Mouse (Mus musculus): ENCODE measurements at regions not wholly inside any gene's neighbourhood (a gene's known extent, or its start where the extent isn't known, plus 50 kb on each side); places are given as distances from the start of the nearest gene placed in this dataset.

- Histone ChIP-seq H3K36me3 (ENCODE audit: control insufficient read depth, insufficient read depth, low read length) (no peaks in the 10 kb centered on the region), H3K27ac (replicated peaks; ENCODE audit: low read depth, low read length) (no peak overlapping the region), H3K4me2 (replicated peaks; ENCODE audit: low read depth, low read length, severe bottlenecking) (no peak overlapping the region), H3K4me1 (ENCODE audit: control insufficient read depth, insufficient read depth, low read length) (no peaks in the 10 kb centered on the region), H3K27me3 (ENCODE audit: control insufficient read depth, insufficient read depth, low read length) (no peaks in the 10 kb centered on the region), H3K9me3 (ENCODE audit: control insufficient read depth, low read length) (no peaks in the 10 kb centered on the region), H3K9ac (ENCODE audit: low read depth, low read length, severe bottlenecking) (no peak overlapping the region), H3K4me3 (replicated peaks; ENCODE audit: low read length) (no peak overlapping the region)
- no peak for TF ChIP-seq POLR2A (IDR thresholded peaks at IDR 0.05; ENCODE audit: borderline replicate concordance, extremely low read depth, insufficient read depth, insufficient read length)
- WGBS = 38% methylated on average over 13 of the region's 13 CpGs
- no peak; the same call in 1 of the 2 replicates for ATAC-seq (ENCODE audit: low FRiP score, low read depth)
- DNase-seq (ENCODE audit: low spot score) = peak; percentile 50
Observed at GRCm38 (mm10) chr8:27677143-27678106, 230.0 kb downstream of the Poteg start.

- H3K4me1 ChIP-seq (ENCODE audit: control insufficient read depth, insufficient read depth, low read length) = no peaks in the 10 kb centered on the region
Observed at GRCm38 (mm10) chr8:27679164-27679563, 231.7 kb downstream of the Poteg start.

GRCm38 (mm10) chr8:27721988-27722387, 274.5 kb downstream of the Poteg start:
- no peaks in the 10 kb centered on the region for H3K36me3 ChIP-seq (ENCODE audit: control insufficient read depth, insufficient read depth, low read length)
- H3K27ac ChIP-seq (replicated peaks; ENCODE audit: low read depth, low read length) = no peak overlapping the region
- no peak for ATAC-seq (ENCODE audit: low FRiP score, low read depth)
- no peaks in the 10 kb centered on the region for H3K9me3 ChIP-seq (ENCODE audit: control insufficient read depth, low read length)
- no peaks in the 10 kb centered on the region for H3K27me3 ChIP-seq (ENCODE audit: control insufficient read depth, insufficient read depth, low read length)
- no peaks in the 10 kb centered on the region for H3K4me1 ChIP-seq (ENCODE audit: control insufficient read depth, insufficient read depth, low read length)
- no peak for DNase-seq (ENCODE audit: low spot score)
- WGBS = 81% methylated on average over 6 of the region's 6 CpGs
- TF ChIP-seq POLR2A (IDR thresholded peaks at IDR 0.05; ENCODE audit: borderline replicate concordance, extremely low read depth, insufficient read depth, insufficient read length) = no peak
- no peak overlapping the region for H3K9ac ChIP-seq (ENCODE audit: low read depth, low read length, severe bottlenecking)
- no peak overlapping the region for H3K4me3 ChIP-seq (replicated peaks; ENCODE audit: low read length)
- H3K4me2 ChIP-seq (replicated peaks; ENCODE audit: low read depth, low read length, severe bottlenecking) = no peak overlapping the region

More at GRCm38 (mm10) chr8:27679164-27679563, 231.7 kb downstream of the Poteg start:
- peak; percentile 76; the same call in 1 of the 2 replicates for ATAC-seq (ENCODE audit: low FRiP score, low read depth)
- Histone ChIP-seq H3K27ac (replicated peaks; ENCODE audit: low read depth, low read length) (no peak overlapping the region), H3K4me3 (replicated peaks; ENCODE audit: low read length) (no peak overlapping the region), H3K9me3 (ENCODE audit: control insufficient read depth, low read length) (no peaks in the 10 kb centered on the region), H3K27me3 (ENCODE audit: control insufficient read depth, insufficient read depth, low read length) (no peaks in the 10 kb centered on the region), H3K9ac (ENCODE audit: low read depth, low read length, severe bottlenecking) (no peak overlapping the region), H3K36me3 (ENCODE audit: control insufficient read depth, insufficient read depth, low read length) (no peaks in the 10 kb centered on the region), H3K4me2 (replicated peaks; ENCODE audit: low read depth, low read length, severe bottlenecking) (no peak overlapping the region)
- peak; percentile 85 for DNase-seq (ENCODE audit: low spot score)
- TF ChIP-seq POLR2A (IDR thresholded peaks at IDR 0.05; ENCODE audit: borderline replicate concordance, extremely low read depth, insufficient read depth, insufficient read length) = no peak
- 6% methylated on average over 2 of the region's 2 CpGs for WGBS

GRCm38 (mm10) chr8:27770296-27770695, 322.8 kb downstream of the Poteg start:
- Histone ChIP-seq H3K4me2 (replicated peaks; ENCODE audit: low read depth, low read length, severe bottlenecking) (no peak overlapping the region), H3K9me3 (ENCODE audit: control insufficient read depth, low read length) (no peaks in the 10 kb centered on the region), H3K9ac (ENCODE audit: low read depth, low read length, severe bottlenecking) (no peak overlapping the region), H3K27me3 (ENCODE audit: control insufficient read depth, insufficient read depth, low read length) (no peaks in the 10 kb centered on the region), H3K4me1 (ENCODE audit: control insufficient read depth, insufficient read depth, low read length) (no peaks in the 10 kb centered on the region), H3K27ac (replicated peaks; ENCODE audit: low read depth, low read length) (no peak overlapping the region), H3K4me3 (replicated peaks; ENCODE audit: low read length) (no peak overlapping the region), H3K36me3 (ENCODE audit: control insufficient read depth, insufficient read depth, low read length) (no peaks in the 10 kb centered on the region)
- TF ChIP-seq POLR2A (IDR thresholded peaks at IDR 0.05; ENCODE audit: borderline replicate concordance, extremely low read depth, insufficient read depth, insufficient read length) = no peak
- no peak for DNase-seq (ENCODE audit: low spot score)
- no peak for ATAC-seq (ENCODE audit: low FRiP score, low read depth)
- 76% methylated on average over 6 of the region's 6 CpGs for WGBS

- Histone ChIP-seq H3K27ac (replicated peaks; ENCODE audit: low read depth, low read length) (no peak overlapping the region), H3K27me3 (ENCODE audit: control insufficient read depth, insufficient read depth, low read length) (no peaks in the 10 kb centered on the region), H3K4me1 (ENCODE audit: control insufficient read depth, insufficient read depth, low read length) (no peaks in the 10 kb centered on the region), H3K36me3 (ENCODE audit: control insufficient read depth, insufficient read depth, low read length) (no peaks in the 10 kb centered on the region), H3K4me3 (replicated peaks; ENCODE audit: low read length) (no peak overlapping the region), H3K9me3 (ENCODE audit: control insufficient read depth, low read length) (no peaks in the 10 kb centered on the region), H3K9ac (ENCODE audit: low read depth, low read length, severe bottlenecking) (no peak overlapping the region), H3K4me2 (replicated peaks; ENCODE audit: low read depth, low read length, severe bottlenecking) (no peak overlapping the region)
- 62% methylated on average over 8 of the region's 8 CpGs for WGBS
- no peak for TF ChIP-seq POLR2A (IDR thresholded peaks at IDR 0.05; ENCODE audit: borderline replicate concordance, extremely low read depth, insufficient read depth, insufficient read length)
- ATAC-seq (ENCODE audit: low FRiP score, low read depth) (no peak), DNase-seq (ENCODE audit: low spot score) (no peak)
Observed at GRCm38 (mm10) chr8:27770803-27771202, 323.3 kb downstream of the Poteg start.
